Mouse (Mus musculus) regulatory T cell (primary cell): Measurements from ENCODE around the gene Utrn.

ENCODE experiments used
- in situ Hi-C: fragments of 300-600 bp; cut with MboI, MseI; formaldehyde crosslinking; loops from one replicate; pipeline ENCODE4 v1.15.1; 2025; ENCODE audit warnings: high pct_unique_total_duplicates

The Utrn gene

DNA sequence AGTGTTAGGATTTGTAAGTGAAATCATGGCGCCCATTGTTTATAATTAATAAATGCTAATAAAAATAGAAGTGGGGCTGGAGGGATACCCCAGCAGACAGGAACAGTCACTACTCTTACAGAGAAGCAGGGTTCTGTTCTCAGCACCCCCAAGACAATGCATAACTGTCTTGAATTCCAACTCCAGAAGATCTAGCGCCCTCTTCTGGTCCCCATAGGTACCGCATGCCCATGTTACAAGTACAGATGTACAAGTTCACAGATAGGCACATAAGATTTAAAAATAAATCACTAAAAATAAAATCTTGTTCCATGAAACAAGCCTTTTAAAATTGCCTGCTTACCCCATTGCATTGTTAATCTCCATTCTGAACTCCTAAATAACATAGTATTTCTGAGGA lies 168.6 kb downstream of the Utrn start:
- in situ Hi-C loops, result no loop called here

DNA sequence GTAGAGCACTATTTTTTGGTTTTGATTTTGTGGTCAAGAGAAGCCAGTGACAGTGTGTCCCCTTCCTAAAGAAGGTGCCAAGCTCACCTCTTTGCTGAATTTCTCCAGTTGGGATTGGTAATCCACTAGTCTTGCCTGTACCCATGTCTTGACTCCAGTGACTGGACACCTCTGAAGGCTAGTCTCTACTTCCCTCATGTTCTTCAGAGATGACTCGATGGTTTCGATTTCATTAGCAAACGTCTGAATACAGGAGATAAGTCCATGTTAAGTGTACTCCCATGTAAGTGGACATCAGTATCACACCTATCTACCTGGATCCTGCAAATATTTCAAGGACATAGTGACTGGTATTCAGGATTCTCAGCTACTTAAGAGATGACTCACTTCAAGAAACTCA lies 171.3 kb downstream of the Utrn start:
- in situ Hi-C loops, result no loop called here

DNA sequence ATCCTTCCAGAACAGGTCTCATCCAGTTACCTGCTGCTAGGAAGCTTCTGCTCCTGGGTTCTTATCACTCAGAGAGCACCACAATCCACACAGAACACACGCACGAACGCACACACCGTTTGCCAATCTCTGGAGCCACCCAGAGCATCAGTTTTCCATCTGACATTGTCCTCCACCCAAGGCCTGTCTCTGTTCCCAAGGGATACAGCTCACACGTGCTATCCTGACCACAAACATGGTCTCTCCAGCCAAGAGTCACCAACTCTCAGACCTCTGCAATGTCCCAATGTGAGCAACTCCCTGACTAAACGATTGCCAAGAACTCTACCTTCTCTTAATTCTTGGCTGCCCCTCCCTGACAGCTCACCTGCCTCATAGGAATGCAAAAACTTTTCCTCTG lies 172.5 kb downstream of the Utrn start:
- in situ Hi-C loops, result no loop called here

DNA sequence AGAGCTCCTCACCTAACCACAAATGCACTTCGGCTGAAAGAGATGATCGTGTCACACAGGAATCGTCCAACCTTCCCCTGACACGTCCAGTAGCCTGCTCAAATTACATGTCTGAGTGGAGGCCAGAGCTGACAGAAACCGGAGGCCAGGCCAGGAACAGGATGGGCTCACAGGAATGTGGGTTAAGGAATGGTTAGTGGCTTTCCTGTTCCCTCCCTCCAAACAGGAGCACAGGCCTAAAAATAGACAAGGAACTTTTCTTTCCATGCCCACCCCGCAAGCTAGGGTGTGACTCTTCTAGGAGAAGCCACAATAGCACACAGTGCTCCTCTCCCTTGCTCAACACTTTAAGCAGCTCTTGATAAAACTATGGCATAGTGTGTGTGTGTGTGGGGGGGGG lies 174.4 kb downstream of the Utrn start:
- in situ Hi-C loops, result no loop called here

DNA sequence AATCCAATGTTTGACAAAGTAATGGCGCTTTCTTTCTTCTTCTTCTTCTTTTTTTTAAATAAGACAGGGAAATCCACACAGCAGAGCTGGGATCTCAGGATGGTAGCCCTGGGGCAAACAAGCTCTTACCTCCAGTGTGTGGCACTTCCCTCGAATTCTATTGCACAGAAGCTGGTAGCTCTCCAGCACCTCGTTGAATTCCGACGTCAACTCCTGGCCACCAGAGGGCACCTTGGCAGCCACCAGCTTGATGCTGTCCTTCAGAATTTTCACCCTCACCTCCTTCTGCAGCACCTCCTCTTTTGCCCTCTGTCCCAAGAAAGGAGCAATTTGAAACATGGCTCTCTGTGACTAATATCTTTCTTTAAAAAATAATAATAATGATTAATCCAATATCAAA lies 178.6 kb downstream of the Utrn start:
- in situ Hi-C loops, result no loop called here

DNA sequence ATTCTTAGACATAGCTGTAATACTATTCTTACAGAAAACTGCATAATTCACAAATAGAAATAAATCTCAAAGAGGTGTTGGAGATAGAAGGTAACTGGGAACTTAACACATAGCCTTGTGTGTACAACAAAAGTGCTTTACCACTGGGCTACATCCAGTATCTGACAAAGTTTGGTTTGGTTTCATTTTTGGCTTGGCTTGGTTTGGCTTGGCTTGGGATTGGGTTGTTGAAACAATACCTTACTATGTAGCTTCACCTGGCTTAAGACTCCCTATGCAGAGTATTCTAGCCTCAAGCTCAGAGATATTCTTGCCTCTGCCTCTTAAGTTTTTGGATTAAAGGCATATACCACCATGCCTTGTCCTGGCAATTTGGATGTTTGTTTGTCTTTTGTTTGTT lies 183.5 kb downstream of the Utrn start:
- in situ Hi-C loops, result no loop called here

DNA sequence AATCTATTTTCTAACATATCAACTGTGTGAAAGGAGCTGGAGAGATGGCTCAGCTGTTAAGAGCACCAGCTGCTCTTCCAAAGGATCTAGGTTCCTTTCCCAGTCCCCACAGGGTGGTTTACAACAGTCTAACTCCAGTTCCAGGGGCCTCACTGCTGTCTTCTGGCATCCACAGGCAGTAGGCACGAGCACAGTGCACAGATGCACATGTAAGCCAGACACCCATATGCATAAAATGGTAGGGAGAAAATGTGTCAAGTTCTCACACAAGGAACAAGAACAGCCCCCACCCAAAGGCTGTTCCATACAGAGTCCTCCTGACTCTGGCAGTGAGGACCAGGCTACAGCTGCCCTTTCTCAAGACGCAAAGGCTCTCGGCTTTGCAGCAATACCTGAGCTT lies 185.1 kb downstream of the Utrn start:
- in situ Hi-C loops, result no loop called here

DNA sequence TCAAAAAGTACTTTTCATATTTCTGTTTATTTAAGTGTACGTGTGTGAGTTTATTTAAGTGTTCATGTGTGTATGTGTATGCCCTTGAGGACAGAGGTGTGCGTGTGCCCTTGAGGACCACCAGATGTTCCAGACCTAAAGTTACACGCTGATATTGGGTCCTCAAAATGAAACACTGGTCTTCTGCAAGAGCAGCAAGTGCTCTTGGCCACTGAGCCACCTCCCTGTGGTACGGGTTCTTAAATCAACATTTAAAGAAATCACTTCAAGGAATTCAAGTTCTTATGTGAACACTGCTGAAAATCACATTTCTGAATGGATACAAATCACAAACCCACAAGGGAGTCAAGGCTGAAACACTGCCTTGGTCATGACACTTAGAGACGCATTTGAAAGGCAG lies 195.9 kb downstream of the Utrn start:
- in situ Hi-C loops, result no loop called here

DNA sequence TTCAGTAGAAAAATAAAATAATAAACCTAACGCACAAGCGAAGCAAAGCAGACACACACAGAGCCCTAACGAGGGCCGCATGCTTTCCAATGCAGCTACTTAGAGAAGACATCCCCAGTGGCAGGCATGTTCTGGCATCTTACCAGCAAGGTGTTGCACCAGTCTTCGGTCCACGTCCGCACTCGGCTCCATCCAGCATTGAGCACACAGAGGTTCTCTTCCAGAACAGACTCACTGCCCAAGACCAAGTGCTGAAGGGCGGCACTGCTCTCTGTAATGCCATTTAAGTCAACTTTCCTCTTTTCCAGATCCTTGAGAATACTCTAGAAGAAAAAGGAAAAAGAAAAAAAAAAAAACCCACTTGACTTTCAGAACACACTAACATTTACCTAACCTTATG lies 197.6 kb downstream of the Utrn start:
- in situ Hi-C loops, result no loop called here

DNA sequence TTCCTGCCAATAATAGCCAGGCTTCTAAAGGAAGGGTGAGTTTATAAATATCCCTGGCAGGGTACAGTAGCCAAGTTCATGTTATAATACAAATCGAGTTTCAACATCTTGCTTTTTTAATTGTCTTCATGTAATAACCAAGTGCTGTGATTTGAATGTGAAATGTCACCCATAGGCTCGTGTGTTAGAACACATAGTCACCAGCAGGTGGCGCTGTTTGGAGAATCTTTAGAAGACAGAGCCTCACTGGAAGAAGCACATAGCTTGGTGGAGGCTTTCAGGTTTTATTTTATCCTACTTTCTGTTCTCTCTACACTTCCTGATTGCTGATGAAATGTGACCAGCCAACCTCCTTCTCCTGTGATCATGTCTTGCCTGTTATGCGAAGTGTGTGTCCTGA lies 207.1 kb downstream of the Utrn start:
- in situ Hi-C loops, result no loop called here

DNA sequence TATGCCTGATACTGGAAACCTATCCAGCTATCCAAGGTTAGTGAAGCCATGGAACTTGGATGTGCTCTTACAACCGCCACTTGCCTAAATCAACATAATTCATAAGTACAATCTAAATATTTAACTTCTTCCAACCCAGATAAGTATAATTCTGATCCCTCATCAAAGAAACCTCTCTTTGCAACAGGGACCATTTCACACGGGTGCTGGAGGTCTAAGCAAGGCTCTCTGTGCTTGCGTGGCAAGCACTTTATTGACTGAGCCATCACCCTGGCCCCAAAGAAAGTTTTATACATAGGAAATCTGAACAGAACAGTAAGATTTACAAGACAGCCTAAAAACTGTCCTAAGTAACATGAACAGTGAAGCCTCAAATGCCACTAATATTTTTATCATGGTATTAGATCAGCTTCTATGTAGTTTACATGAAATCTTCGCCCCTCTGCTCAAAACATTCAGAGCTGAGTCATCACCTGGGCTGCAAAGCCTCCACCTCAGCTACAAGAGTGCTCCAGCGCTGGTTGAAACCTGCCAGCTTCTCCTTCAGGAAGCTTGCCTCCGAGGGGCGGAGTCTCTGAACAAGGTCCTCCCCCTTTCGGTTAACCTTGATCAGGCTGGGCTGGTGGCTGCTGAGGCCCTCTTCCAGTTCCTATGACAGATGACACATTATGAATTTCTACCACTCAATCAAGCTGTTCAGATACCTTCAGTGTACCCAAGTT lies 211.0 kb downstream of the Utrn start:
- in situ Hi-C loops, result no loop called here

DNA sequence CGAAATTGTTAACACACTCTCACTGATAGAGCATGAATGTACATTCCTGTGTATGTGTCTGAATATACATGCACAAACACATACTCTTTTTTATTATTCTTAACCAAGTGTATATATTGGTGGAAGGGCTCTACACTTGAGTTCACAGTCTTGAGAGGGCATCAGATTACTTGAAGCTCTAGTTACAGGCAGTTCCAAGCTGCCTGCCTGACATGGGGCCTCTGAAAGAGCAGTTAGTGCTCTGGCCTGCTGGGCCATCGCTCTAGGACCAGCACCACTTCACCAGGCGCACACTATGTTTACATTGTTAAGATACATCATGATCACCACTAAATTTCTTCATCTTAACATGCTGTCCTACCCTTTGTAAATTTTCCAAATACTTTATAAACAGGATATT lies 216.2 kb downstream of the Utrn start:
- in situ Hi-C loops, result no loop called here

DNA sequence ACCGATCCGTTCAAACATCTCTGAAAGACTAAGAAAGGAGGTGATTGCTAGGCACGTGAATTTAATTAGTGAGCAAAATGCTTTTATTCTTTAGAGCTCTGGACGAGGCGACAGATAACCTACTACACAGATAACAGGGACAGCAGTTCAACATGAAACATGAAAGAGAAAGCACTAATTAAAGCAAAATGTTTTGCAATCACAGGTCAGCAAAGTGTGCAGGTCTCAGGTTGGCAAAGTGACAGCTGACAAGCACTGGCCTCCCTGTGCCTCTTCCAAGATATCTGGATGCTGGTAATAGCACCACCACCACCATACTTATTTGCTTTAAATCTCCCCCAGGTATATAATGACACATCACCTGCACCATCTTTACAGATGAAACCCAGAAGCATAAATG lies 223.0 kb downstream of the Utrn start:
- in situ Hi-C loops, result no loop called here

DNA sequence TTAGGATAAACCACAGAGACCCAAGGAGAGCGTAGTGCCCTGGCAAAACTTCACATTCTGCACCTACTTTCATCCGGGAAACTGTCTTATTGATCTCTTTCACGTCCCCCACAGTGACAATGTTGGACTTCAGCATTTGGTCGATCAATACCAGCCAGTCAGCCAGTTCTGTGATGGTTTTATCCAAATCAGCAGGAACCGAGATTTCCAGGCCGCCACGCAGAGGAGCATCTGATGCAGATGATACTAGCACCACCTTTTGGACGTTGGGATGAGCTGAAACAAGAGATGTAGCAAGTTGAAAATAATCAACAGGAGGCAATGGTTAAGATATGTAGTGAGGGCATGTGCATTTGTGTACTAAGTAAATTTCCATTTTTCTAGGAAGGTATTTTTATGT lies 225.8 kb downstream of the Utrn start:
- in situ Hi-C loops, result no loop called here

DNA sequence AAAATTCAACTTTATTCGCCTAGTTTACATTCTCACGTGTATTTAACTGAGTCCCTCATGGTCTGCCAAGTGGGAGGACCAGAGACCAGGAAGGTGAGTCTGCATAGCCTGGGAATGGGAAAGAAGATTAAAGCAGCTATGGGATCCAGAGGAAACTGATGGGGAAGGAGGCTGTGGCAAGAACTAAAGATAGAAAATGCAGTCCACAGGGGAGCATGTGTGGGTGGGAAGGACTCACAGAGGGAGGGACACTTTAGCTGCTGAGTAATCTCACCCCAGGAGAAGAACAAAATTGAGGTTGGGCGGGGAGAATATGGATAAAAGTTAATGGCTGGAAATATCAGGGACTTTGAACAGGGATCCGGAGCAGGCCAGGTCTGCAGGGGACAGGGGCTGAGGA lies 229.5 kb downstream of the Utrn start:
- in situ Hi-C loops, result no loop called here

DNA sequence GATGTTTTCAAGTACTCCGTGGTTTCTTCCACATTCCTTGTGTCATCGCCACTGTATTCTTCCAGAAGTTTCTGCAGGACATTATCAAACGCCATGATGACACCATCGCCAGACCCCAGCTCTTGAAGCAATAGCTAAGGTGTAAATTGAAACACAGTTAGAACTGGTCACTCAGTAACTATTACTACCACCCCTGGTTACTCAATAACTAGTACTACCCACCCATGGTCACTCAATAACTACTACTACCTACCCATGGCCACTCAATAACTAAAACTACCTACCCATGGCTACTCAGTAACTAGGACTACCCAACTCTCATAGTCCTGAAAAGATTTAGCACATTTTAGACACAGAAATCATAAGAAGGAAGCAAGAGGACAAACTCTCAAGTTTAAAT lies 235.2 kb downstream of the Utrn start:
- in situ Hi-C loops, result no loop called here

DNA sequence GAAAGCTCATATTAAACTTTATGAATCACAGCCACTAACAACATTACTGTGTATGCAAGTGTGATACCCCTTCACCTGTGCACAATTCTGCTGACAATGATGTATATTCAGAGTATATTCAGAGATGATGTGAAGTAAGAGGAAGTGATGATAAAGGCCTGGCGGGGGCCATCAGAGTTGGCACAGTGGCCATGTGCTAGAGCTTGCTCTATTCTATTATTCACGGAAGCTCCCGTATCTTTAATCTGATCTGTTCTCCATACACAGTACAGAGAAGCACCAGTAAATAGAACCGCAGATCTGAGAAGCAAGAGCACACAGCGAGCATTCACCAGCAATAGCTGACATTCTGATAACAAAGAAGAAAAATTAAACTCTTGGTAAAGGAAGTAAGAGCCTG lies 238.2 kb downstream of the Utrn start:
- in situ Hi-C loops, result no loop called here

DNA sequence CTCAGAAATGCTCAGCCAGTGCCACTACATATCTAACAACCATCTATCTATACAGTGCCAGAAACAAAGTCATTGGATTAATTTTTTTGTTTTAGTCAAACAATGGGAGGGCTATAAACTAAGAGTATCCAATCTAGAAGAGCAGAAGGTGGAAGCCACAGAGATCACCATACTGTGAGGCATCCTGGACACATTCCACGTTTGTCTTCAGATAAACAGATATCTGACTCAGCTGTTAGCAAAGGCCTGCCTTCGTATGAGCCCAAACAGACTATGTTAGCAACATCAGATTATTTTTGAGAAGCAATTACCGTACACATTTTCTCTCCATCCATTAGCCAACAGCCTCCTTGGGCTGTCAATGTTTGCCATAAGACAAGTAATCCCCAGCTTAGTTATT lies 250.8 kb downstream of the Utrn start:
- in situ Hi-C loops, result loop anchor here (5.0 to 25.0 kb wide), 5 partner anchors 604 to 1466 kb away; no protein-coding TSS in a partner anchor

DNA sequence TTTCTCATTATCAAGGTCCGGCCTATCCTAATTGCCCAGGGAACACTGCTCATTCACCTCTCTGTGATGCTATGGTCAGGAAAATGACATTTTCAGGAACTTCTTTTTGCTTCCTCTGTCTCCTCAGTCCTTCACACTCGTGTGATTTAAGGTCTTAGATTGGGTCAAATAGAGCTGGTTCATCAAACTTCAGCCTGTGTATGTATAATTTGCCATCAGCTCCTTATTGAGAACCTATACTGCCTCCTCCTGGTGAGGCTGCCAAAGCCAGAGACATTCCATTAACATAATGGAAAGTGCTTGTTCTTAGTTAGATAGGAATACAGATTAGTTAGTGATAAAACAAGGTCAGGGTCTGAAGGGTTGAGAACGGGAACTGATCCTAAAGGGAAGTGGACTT lies 253.4 kb downstream of the Utrn start:
- in situ Hi-C loops, result loop anchor here (5.0 to 25.0 kb wide), 5 partner anchors 601 to 1463 kb away; no protein-coding TSS in a partner anchor

DNA sequence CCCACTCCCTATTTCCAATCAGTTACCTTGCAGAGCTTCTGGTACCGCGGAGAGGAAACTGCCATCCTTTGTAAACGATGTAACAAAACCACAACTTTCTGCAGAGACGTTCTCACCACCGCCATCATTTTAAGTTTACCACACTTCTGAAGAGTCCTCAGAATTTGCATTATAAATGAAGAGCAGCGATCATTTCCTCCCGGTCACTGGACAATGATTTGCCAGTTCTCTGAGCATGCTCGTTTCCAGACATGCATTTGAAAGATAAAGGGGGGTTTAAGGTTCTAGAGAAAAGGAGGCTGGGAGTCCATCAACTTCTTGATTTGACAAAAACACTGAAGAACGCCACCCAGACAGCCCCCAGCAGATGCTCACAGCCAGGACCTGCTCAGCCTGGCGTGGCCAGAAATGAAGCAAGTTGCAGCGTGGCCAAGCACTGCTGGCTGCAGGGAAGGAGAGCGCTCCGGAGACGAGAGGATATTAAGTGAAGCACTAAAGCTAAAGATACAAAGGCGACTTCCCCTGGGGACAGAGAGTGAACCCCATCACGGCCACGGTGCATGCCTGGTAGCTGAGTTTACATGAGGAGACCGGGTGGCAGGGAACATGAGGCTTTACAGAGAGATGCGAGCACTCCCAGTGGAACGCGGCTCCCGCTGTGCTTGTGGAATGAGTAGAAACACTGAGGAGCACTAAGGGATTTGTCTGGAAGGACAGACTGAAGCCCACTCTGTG lies 254.5 kb downstream of the Utrn start:
- in situ Hi-C loops, result loop anchor here (5.0 to 25.0 kb wide), 5 partner anchors 600 to 1462 kb away; no protein-coding TSS in a partner anchor

DNA sequence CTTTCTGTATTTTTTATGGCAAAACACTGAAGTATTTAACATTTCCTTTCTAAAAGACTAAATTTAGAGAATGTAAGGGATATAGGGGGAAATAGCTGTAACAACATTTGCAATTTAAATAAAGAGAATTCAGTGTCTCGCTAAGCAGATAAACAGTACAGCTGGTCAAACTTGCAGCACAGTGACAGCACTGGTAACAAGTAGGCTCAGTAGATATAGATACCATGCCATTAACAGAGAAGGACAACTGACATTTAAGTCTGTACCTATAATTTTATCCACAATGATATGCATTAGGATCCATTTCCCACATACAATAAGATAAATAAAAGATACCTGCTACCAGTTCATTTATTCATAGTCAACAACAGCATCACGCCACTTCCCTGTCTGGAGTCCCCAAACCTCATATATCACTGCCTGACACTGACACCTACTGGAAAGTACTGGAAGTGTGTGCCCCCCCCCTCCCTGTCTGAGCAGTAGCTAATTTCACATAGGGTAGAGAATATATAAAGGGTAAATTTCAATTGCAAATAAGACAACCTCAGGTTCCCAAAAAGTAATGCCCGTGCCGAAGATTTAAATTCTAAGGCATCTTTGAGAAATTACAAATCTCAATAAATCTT lies 256.8 kb downstream of the Utrn start:
- in situ Hi-C loops, result loop anchor here (10.0 to 25.0 kb wide), 4 partner anchors 598 to 1225 kb away; no protein-coding TSS in a partner anchor

DNA sequence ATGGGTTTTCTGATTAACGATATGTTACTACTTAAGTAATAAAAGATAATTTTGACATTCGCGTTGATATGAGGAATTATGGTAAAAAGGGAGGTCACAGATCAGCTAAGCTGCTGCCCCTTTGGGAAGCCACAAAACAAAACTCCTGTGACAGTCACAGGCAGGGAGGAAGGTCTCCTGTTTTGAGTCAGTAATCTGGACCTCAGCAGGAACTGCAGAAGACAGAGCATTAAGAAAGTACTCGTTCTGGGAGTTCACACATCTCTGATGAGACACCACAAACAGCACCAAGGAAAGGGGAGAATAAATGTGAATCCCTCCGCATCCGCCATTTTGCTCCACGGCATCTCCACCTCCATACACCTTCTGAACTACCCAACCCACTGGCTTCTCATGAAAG lies 259.3 kb downstream of the Utrn start:
- in situ Hi-C loops, result loop anchor here (10.0 to 25.0 kb wide), 4 partner anchors 595 to 1227 kb away; no protein-coding TSS in a partner anchor

DNA sequence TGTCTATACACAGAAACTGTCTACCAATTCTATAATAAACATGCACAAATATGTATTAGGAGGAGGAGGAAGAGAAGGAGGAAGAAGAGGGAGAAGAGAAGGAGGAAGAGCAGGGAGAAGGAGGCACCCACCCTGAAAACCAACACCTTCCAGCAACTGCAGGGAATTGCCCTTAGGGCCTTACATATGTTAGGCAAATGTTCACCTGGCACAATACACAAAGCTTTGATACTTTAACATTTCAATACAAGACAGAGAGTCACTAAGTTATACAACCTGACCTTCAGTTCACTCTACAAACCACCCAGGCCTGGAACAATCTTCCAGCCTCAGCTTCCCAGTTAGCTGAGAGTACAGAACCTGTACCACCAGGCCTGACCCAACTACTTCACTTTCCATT lies 260.5 kb downstream of the Utrn start:
- in situ Hi-C loops, result loop anchor here (25.0 kb wide), 2 partner anchors 1146 to 1229 kb away; no protein-coding TSS in a partner anchor
